Mouse (Mus musculus) lung, postnatal 0 days (tissue): Measurements from ENCODE around the gene Cyp2d10.

Experiments
- CTCF ChIP-seq: IDR thresholded peaks from 2 replicates; pipeline ENCODE4 v1.5.1; 2016; ENCODE audit warnings: antibody characterized with exemption, mild to moderate bottlenecking
- EP300 ChIP-seq: IDR thresholded peaks from 2 replicates; pipeline ENCODE4 v1.6.1; 2016; ENCODE audit warnings: antibody characterized with exemption, mild to moderate bottlenecking, control low read depth

DNA sequence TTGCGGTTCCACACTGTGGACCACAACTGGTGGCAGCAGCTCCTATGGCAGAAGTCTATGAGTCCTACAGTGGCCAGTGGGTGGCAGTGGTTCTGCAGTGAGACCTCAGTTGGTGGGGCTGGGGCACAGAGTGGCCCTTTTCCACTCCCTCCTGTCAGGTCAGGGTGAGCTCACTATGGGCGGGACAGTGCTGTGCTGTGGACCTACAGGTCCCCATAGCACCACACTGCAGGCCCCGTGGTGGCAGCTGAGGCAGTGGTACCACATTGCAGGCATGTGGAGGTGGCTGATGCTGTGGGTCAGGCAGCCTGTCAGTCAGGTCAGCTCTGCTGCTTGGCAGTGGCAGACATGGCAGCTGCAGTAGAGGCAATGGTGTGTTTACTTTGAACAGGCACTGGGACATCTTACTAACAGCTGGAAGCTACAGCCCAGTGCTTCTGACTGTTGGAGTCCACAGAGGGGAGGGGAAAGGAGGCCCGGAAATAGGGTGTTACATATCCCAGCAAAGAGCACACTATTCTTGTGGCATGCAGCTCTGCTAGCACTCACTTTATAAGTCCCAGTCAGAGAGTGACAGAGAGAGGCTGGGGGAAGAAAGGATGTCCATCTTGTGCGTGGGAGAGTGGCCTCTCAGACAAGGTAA, 31.1 kb upstream of the Cyp2d10 start:
- TF ChIP-seq CTCF (peak; percentile 27; the same call in 1 of the 2 replicates), EP300 (no peak)
